Mouse (Mus musculus) G1E (cell line): ENCODE measurements around the gene Uroc1.

ENCODE experiments used
- CTCF ChIP-seq: IDR thresholded peaks from 2 replicates; pipeline ENCODE4 v1.5.1; 2012; ENCODE audit warnings: low read depth, low read length, inconsistent platforms, mixed read lengths
- GATA1 ChIP-seq: IDR thresholded peaks from 2 replicates; pipeline ENCODE4 v1.6.1; 2012; ENCODE audit warnings: borderline replicate concordance, low read length, inconsistent platforms, mixed read lengths
- POLR2AphosphoS5 ChIP-seq: IDR thresholded peaks from 2 replicates; pipeline ENCODE4 v1.6.1; 2012; ENCODE audit warnings: low read depth, low read length, inconsistent platforms; ENCODE audit not compliant: insufficient replicate concordance

DNA sequence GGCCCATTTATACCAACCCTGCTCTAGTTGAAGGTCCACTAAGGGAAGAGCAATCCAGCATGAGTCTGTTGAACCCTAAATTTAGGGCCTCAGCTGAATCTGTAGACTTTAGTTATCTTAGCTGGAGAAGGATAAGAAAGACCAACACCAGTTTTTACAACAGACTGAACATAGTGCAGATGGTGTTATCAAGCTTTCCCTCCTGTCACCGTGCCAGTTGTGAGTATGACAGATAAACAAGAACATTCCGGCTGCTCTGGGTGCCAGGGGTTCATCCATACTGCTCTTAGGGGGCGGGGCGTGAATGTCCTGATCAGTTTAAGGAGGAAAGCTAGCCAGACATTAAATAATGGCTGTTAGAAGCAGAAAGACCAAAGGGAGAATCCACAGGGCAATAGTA is 41.6 kb downstream of the Uroc1 start:
- TF ChIP-seq GATA1 (no peak), POLR2AphosphoS5 (no peak), CTCF (no peak)
